Mouse (Mus musculus) embryonic facial prominence, embryonic 15.5 days (tissue): Measurements from ENCODE around the gene Tmod3. TPM values are rescaled to one million over a fixed set of nuclear protein-coding genes. Genes with fewer than 3 reads are reported as not detected.
A peak's percentile ranks its signal among the peaks of the same experiment; 100 is the strongest.

ENCODE experiments used
- ATAC-seq: fragments of 200-750 bp; cut with Nextera tagmentation; 2 replicates; pipeline ENCODE4 v1.8.0; 2017; ENCODE audit warnings: low read depth, moderate TSS enrichment; ENCODE audit not compliant: insufficient number of reproducible peaks, low FRiP score, low TSS enrichment
- H3K27ac ChIP-seq: fragments of 300-500 bp; sonication (generic); replicated peaks from 2 replicates; pipeline ENCODE4 v1.5.1; 2015; ENCODE audit warnings: mild to moderate bottlenecking, inconsistent platforms
- H3K27me3 ChIP-seq: fragments of 300-500 bp; sonication (generic); 2 replicates; pipeline ENCODE4 v1.6.1; 2015; ENCODE audit warnings: inconsistent platforms
- H3K36me3 ChIP-seq: fragments of 300-500 bp; sonication (generic); 2 replicates; pipeline ENCODE4 v1.6.1; 2015; ENCODE audit warnings: mild to moderate bottlenecking, inconsistent platforms
- H3K4me1 ChIP-seq: fragments of 300-500 bp; sonication (generic); 2 replicates; pipeline ENCODE4 v1.6.1; 2015; ENCODE audit warnings: inconsistent platforms
- H3K4me2 ChIP-seq: fragments of 300-500 bp; sonication (generic); replicated peaks from 2 replicates; pipeline ENCODE4 v1.6.1; 2015; ENCODE audit warnings: mild to moderate bottlenecking, inconsistent platforms
- H3K4me3 ChIP-seq: fragments of 300-500 bp; sonication (generic); replicated peaks from 2 replicates; pipeline ENCODE4 v1.5.1; 2015; ENCODE audit warnings: mild to moderate bottlenecking, inconsistent platforms
- H3K9ac ChIP-seq: fragments of 300-500 bp; sonication (generic); 2 replicates; pipeline ENCODE4 v1.6.1; 2015; ENCODE audit warnings: inconsistent platforms
- H3K9me3 ChIP-seq: fragments of 300-500 bp; sonication (generic); replicated peaks from 2 replicates; pipeline ENCODE4 v1.6.1; 2016; ENCODE audit warnings: inconsistent platforms
- WGBS: fragments of 180-500 bp; shearing (Covaris S2); methylation state at CpG from one replicate; pipeline ENCODE4 v1.1.7; 2015; 5-methylcytosine and 5-hydroxymethylcytosine counted together
- polyA plus RNA-seq: library from polyadenylated mRNA; unstranded; fragments of >200 nt; fragmentation: Nextera tagmentation; extraction: Ambion mirVana; gene quantifications from 2 replicates; pipeline ENCODE4 v1.2.1, GENCODE M21; 2015

The Tmod3 gene
- polyA plus RNA-seq, 1 experiment from 2014 or later: 131 TPM

DNA sequence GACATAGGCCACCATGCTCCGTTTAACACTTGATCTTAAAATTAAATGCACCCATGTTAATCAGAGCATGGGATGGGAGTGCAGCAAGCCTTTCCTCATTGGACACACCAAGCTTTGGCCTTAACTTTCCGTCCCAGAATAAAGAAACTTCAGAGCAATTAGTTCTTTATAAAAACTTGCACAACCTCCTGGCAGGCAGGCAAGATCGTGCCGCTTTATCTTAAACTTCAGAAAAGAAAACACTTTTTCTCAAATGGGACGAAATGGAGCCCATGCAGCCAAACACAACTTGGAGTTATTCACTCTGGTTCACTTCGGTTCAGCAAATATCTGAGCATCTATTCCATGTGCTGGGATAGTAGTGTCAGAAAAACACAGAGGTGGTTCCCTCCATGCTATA is 19.9 kb upstream of the Tmod3 start:
- H3K27ac ChIP-seq: no peak overlapping the region
- H3K4me3 ChIP-seq: no peak overlapping the region
- no peaks in the 10 kb centered on the region for H3K36me3 ChIP-seq
- no peak overlapping the region for H3K9ac ChIP-seq
- WGBS: 76% methylated on average over 6 of the region's 6 CpGs
- H3K4me1 ChIP-seq: no peaks in the 10 kb centered on the region
- ATAC-seq: no peak
- no peaks in the 10 kb centered on the region for H3K27me3 ChIP-seq
- no peaks in the 10 kb centered on the region for H3K9me3 ChIP-seq
- H3K4me2 ChIP-seq: no peak overlapping the region

GRCm38 (mm10) chr9:75571036-75571942 is 11.8 kb upstream of the Tmod3 start:
- ATAC-seq: no peak
- Histone ChIP-seq H3K4me1 (no peaks in the 10 kb centered on the region), H3K9ac (no peak overlapping the region), H3K27ac (no peak overlapping the region), H3K4me2 (no peak overlapping the region), H3K9me3 (no peaks in the 10 kb centered on the region), H3K27me3 (no peaks in the 10 kb centered on the region), H3K4me3 (no peak overlapping the region), H3K36me3 (no peaks in the 10 kb centered on the region)
- 65% methylated on average over 5 of the region's 5 CpGs for WGBS

GRCm38 (mm10) chr9:75568399-75568798 is 8.9 kb upstream of the Tmod3 start:
- H3K4me2 ChIP-seq: no peak overlapping the region
- H3K4me1 ChIP-seq: no peaks in the 10 kb centered on the region
- no peak overlapping the region for H3K27ac ChIP-seq
- no peak for ATAC-seq
- no peaks in the 10 kb centered on the region for H3K27me3 ChIP-seq
- 91% methylated on average over 6 of the region's 6 CpGs for WGBS
- H3K9me3 ChIP-seq: no peaks in the 10 kb centered on the region
- no peak overlapping the region for H3K4me3 ChIP-seq
- no peaks in the 10 kb centered on the region for H3K36me3 ChIP-seq
- no peak overlapping the region for H3K9ac ChIP-seq

DNA sequence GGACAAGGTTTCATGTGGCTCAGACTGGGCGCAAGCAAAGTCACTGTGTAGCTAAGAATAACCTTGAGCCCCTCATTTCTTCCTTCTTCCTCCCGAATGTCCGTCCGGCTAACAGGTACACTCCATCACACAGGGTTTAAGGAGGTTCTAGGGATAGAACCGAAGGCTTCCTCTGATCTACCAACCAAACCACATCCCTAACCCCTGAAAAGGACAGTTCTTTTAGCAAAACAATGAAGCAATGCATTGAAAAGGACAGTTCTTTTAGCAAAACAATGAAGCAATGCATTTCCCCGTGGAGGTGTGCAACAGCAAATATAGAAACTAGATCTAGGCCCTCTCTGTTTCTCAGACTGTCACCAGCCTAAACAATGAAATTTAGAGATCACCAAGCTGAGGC is 5.4 kb upstream of the Tmod3 start:
- Histone ChIP-seq H3K36me3 (no peaks in the 10 kb centered on the region), H3K27ac (no peak overlapping the region), H3K9me3 (no peaks in the 10 kb centered on the region), H3K9ac (no peak overlapping the region), H3K4me2 (no peak overlapping the region), H3K4me3 (no peak overlapping the region), H3K4me1 (no peaks in the 10 kb centered on the region), H3K27me3 (no peaks in the 10 kb centered on the region)
- no peak for ATAC-seq
- 86% methylated on average over 6 of the region's 6 CpGs for WGBS

DNA sequence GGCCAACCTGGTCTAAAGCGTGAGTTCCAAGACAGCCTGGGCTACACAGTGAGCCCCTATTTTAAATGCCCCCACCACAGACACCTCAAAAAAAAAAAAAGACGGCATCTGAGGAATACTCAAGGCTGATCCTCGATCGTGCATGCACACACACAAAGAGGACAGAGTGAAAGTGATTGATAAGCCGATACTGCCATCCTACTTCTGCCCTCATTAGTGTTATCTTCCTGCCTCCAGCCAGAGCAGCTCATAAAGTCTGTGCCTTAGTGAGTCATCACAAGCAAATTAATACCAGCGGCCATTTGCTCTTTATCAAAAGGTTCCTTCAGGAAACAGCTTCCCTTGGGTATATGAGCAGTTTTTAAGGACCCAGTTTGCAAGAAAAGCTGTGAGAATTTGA is 4.2 kb upstream of the Tmod3 start:
- 78% methylated on average over 6 of the region's 6 CpGs for WGBS
- H3K27ac ChIP-seq: no peak overlapping the region
- H3K4me2 ChIP-seq: no peak overlapping the region
- no peaks in the 10 kb centered on the region for H3K27me3 ChIP-seq
- no peaks in the 10 kb centered on the region for H3K4me1 ChIP-seq
- H3K36me3 ChIP-seq: no peaks in the 10 kb centered on the region
- no peak overlapping the region for H3K4me3 ChIP-seq
- ATAC-seq: no peak
- no peaks in the 10 kb centered on the region for H3K9me3 ChIP-seq
- no peak overlapping the region for H3K9ac ChIP-seq

DNA sequence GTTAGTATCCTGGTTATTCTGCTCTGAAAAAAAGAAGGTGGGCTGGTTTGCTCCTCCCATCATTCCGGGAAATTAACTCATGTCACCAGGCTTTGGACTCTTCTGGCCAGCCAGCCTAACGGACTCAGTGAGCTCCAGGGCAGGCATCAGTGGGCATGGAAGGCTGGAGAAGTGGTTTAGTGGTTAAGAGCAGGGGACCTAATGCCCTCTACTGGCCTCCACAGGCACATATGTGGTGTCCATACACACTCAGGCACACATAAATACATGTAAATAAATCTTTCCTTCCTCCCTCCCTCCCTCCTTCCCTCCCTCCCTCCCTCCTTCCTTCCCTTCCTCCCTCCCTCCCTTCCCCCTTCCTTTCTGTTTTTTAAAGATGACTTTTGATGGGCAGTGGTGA is 3.7 kb upstream of the Tmod3 start:
- no peak for ATAC-seq
- Histone ChIP-seq H3K27ac (no peak overlapping the region), H3K4me2 (no peak overlapping the region), H3K4me3 (no peak overlapping the region), H3K27me3 (no peaks in the 10 kb centered on the region), H3K9ac (no peak overlapping the region), H3K36me3 (no peaks in the 10 kb centered on the region), H3K4me1 (no peaks in the 10 kb centered on the region), H3K9me3 (no peaks in the 10 kb centered on the region)
- WGBS: 47% methylated on average over 2 of the region's 2 CpGs

DNA sequence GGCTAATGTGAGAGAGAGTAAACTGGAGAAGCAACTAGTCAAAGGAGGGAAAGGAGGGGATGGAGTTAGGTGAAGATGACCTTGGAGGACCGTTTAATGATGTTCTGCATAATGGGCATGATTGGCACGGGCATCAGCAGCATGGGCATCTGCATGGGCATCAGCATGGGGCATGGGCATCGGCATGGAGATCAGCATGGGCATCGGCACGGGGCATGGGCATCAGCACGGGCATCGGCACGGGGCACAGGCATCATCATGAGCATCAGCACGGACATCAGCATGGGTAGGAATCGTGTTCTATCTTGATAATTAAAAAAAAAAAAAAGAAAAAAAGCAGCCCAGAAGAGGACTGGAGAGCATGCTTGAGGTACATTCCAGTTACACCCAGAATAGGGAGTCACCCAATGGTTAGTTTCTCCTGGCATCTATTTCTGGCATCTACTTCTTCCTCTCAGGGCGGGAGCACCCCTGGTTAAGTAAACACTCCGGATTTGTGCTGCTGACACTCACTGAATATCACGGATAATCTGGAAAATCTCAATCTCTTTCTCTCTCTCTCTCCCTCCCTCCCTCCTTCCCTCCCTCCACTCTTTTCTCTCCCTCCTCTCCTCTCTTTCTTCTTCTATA is 1.7 kb upstream of the Tmod3 start:
- Histone ChIP-seq H3K9me3 (no peaks in the 10 kb centered on the region), H3K4me3 (no peak overlapping the region), H3K36me3 (no peaks in the 10 kb centered on the region), H3K27ac (no peak overlapping the region), H3K27me3 (no peaks in the 10 kb centered on the region), H3K4me2 (no peak overlapping the region), H3K4me1 (no peaks in the 10 kb centered on the region), H3K9ac (no peak overlapping the region)
- WGBS: 75% methylated on average over 13 of the region's 13 CpGs
- ATAC-seq: no peak

DNA sequence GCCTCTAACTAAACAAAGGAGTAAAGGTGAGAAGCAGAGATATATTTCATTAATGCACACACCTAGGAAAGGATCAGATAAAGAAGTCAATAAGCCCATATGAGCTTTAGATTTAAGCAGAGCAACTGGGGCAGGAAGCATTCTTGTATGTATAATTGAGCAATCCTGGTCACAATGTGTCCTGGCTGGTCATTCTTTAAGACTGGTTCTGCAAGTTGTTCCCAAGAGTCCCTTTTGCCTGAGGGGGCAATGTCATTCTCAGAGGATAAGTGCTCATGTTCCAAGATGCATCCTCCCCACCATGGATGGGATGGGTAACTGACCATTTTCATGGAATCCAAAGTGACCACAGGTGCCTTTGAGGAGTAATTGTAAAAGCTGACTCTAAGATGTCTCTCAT is 896 bp upstream of the Tmod3 start:
- H3K9ac ChIP-seq: no peak overlapping the region
- ATAC-seq: no peak
- no peak overlapping the region for H3K4me3 ChIP-seq
- H3K4me2 ChIP-seq: no peak overlapping the region
- H3K27me3 ChIP-seq: no peaks in the 10 kb centered on the region
- H3K27ac ChIP-seq: no peak overlapping the region
- no peaks in the 10 kb centered on the region for H3K9me3 ChIP-seq
- no peaks in the 10 kb centered on the region for H3K36me3 ChIP-seq
- H3K4me1 ChIP-seq: no peaks in the 10 kb centered on the region

DNA sequence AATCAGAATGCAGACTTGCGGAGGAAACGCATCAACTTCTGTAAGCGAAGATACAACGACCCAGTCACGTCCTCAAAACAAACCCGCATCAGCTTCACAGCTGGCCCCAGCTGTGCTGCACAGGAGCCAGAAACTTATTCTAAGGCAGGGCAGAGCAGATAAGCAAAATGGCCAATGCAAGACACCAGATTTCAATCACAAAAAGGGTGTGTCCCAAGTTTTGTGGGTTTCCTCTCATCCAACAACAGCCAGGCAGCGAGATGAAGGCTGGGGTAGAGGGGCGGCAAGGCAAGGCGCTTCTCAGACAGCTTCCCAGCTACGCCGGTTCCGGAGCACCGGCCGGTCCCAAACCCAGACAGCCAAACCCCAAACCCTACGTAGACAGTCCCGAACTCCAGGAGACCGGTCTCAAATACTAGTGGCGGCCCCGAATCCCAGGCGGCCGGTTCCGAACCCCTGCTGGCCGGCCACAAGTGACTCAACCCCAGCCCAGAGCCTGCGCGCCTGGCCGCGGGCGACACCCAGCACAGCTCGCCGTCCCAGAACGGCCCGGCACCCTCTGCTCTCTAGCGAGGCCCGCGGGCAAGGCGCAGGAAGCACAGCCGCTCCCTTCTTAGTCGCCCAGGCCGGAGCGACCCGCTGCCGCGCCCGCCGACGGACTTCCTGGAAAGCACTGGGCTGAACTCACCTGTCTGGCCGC is 495 bp downstream of the Tmod3 start:
- ATAC-seq: peak; percentile 88
- H3K4me3 ChIP-seq: peak overlapping the region; percentile 93
- no peaks in the 10 kb centered on the region for H3K36me3 ChIP-seq
- peak overlapping the region; percentile 81 for H3K9ac ChIP-seq
- no peaks in the 10 kb centered on the region for H3K9me3 ChIP-seq
- peak overlapping the region; percentile 91 for H3K27ac ChIP-seq
- under 1% methylated on average over 47 of the region's 47 CpGs for WGBS
- H3K27me3 ChIP-seq: no peaks in the 10 kb centered on the region
- H3K4me2 ChIP-seq: peak overlapping the region; percentile 66
- H3K4me1 ChIP-seq: no peaks in the 10 kb centered on the region

DNA sequence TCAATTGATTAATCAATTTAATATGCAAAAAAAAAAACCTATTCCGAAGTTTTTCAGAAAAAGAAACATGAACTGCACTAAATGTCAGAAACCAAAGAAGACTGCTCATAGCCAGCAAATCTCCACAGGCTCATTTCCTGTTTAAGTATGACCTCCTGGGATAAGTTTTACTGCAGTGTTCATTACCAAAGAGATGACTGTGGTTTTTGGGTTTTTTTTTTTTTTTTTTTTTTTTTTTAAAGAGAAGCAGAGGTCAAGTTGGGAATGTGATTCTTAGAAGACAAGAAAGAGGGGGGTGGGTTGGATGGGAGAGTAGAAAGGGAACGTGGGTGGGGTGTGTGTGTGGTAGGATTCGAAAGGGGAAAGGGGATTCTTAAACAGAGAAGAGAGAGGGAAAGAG is 1.1 kb downstream of the Tmod3 start:
- peak overlapping the region; percentile 66 for H3K4me2 ChIP-seq
- H3K36me3 ChIP-seq: no peaks in the 10 kb centered on the region
- peak overlapping the region; percentile 81; the same call in 1 of the 2 replicates for H3K9ac ChIP-seq
- H3K9me3 ChIP-seq: no peaks in the 10 kb centered on the region
- 11% methylated on average over 3 of the region's 3 CpGs for WGBS
- H3K4me3 ChIP-seq: peak overlapping the region; percentile 93
- no peaks in the 10 kb centered on the region for H3K27me3 ChIP-seq
- no peak for ATAC-seq
- peak overlapping the region; percentile 91 for H3K27ac ChIP-seq
- peaks cover 3% of the 10 kb centered on the region; the same call in 1 of the 2 replicates for H3K4me1 ChIP-seq

GRCm38 (mm10) chr9:75553719-75554118 is 5.7 kb downstream of the Tmod3 start:
- Histone ChIP-seq H3K27ac (no peak overlapping the region), H3K36me3 (no peaks in the 10 kb centered on the region), H3K27me3 (no peaks in the 10 kb centered on the region), H3K4me2 (no peak overlapping the region), H3K4me3 (no peak overlapping the region), H3K9me3 (no peaks in the 10 kb centered on the region), H3K4me1 (peaks cover 22% of the 10 kb centered on the region), H3K9ac (no peak overlapping the region)
- 74% methylated on average over 4 of the region's 4 CpGs for WGBS
- no peak for ATAC-seq
